Comparison of ENCODE assay signal across 9 mouse cellular contexts in the genomic region with DNA sequence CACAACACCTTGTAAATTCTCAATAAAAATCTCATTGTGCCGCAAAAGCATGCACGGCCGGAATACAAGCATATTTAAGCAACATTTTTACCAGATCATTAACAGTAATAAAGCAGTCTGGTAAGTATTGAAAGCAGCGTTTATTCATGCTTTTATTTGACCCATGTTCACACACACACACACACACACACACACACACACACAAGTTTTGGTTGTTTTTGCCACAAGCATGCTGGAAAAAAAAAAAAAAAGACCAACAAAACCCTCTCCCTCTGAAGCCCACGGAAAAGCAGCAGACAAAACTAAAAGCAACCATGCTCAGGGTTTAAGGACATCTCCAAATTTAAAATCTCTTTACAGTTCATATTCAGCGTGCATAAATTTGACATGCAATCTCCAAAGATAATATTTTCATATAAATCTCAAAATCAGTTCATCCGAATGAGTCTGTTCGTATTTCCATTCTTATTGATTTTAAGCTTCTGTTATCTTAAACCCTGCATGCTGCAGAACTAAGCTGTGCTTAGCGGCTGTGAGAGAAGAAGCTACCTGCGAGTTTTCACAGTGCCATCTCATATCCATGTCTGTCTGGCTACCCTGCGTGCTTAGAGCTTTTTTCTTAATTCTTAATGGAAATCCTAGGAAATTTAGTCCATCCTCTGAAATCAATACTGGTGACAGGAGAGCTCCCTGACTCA.
DNase-seq lines count a peak whose midpoint lies in the region; ATAC-seq lines count a peak whose summit lies in the region.
"Had no signal": no experiment of that assay in that cellular context is flagged by ENCODE, and none has a peak within 500 bp of the region (broad histone marks: within the 10 kb centered on the region; RNA-seq: fewer than 3 reads in every experiment).

No protein-coding gene starts in this region.

- peak overlapping the region; percentile 40 for H3K4me3 ChIP-seq in kidney, embryonic 15.5 days (replicated peaks)
- peak overlapping the region; percentile 42 for H3K4me3 ChIP-seq in embryonic facial prominence, embryonic 15.5 days (replicated peaks)
- H3K4me3 ChIP-seq in hindbrain, embryonic 14.5 days (replicated peaks; ENCODE audit: low read length): peak overlapping the region; percentile 27
- peak overlapping the region; percentile 42 for H3K4me3 ChIP-seq in midbrain, embryonic 16.5 days (ENCODE audit: low read depth, low read length)

- no peak overlapping the region for H3K27ac ChIP-seq in kidney, embryonic 15.5 days
- no peak overlapping the region for H3K27ac ChIP-seq in embryonic facial prominence, embryonic 15.5 days (replicated peaks)
- peak overlapping the region; percentile 86 for H3K27ac ChIP-seq in hindbrain, embryonic 14.5 days
- peak overlapping the region; percentile 87 for H3K27ac ChIP-seq in midbrain, embryonic 16.5 days (ENCODE audit: low read length)

- H3K4me1 ChIP-seq in kidney, embryonic 15.5 days: 0 out of 2 replicates have a peak, but pooled peaks cover 5% of the 10 kb centered on the region
- peaks cover 4% of the 10 kb centered on the region; the same call in 1 of the 2 replicates for H3K4me1 ChIP-seq in embryonic facial prominence, embryonic 15.5 days
- peaks cover 15% of the 10 kb centered on the region for H3K4me1 ChIP-seq in hindbrain, embryonic 14.5 days (replicated peaks; ENCODE audit: control insufficient read depth, insufficient read depth, low read length)
- peaks cover 5% of the 10 kb centered on the region for H3K4me1 ChIP-seq in midbrain, embryonic 16.5 days (ENCODE audit: control insufficient read depth, insufficient read depth, low read length)

- no peaks in the 10 kb centered on the region for H3K36me3 ChIP-seq in kidney, embryonic 15.5 days
- no peaks in the 10 kb centered on the region for H3K36me3 ChIP-seq in embryonic facial prominence, embryonic 15.5 days
- H3K36me3 ChIP-seq in hindbrain, embryonic 14.5 days (replicated peaks; ENCODE audit: control insufficient read depth, insufficient read depth): no peaks in the 10 kb centered on the region
- H3K36me3 ChIP-seq in midbrain, embryonic 16.5 days (ENCODE audit: control insufficient read depth, insufficient read depth, low read length): no peaks in the 10 kb centered on the region
- H3K36me3 ChIP-seq: G1E had no signal

- WGBS in kidney, embryonic 15.5 days: 62% methylated on average over 11 of the region's 11 CpGs
- 57% methylated on average over 11 of the region's 11 CpGs for WGBS in embryonic facial prominence, embryonic 15.5 days
- WGBS in hindbrain, embryonic 14.5 days: 38% methylated on average over 11 of the region's 11 CpGs
- 34% methylated on average over 11 of the region's 11 CpGs for WGBS in midbrain, embryonic 16.5 days

- peak overlapping the region; percentile 62 for H3K4me2 ChIP-seq in kidney, embryonic 15.5 days
- peak overlapping the region; percentile 56 for H3K4me2 ChIP-seq in embryonic facial prominence, embryonic 15.5 days (replicated peaks)
- peak overlapping the region; percentile 64 for H3K4me2 ChIP-seq in hindbrain, embryonic 14.5 days (replicated peaks)
- peak overlapping the region; percentile 65 for H3K4me2 ChIP-seq in midbrain, embryonic 16.5 days (ENCODE audit: low read length)

- no peaks in the 10 kb centered on the region for H3K9me3 ChIP-seq in kidney, embryonic 15.5 days (replicated peaks)
- no peaks in the 10 kb centered on the region for H3K9me3 ChIP-seq in embryonic facial prominence, embryonic 15.5 days (replicated peaks)
- no peaks in the 10 kb centered on the region for H3K9me3 ChIP-seq in hindbrain, embryonic 14.5 days (ENCODE audit: control insufficient read depth, low read length)
- no peaks in the 10 kb centered on the region for H3K9me3 ChIP-seq in midbrain, embryonic 16.5 days (replicated peaks; ENCODE audit: control insufficient read depth, low read length, poor library complexity, severe bottlenecking)

- no peak; the same call in 1 of the 2 replicates for ATAC-seq in kidney, embryonic 15.5 days (replicated peaks; ENCODE audit: low FRiP score)
- ATAC-seq in embryonic facial prominence, embryonic 15.5 days (ENCODE audit: insufficient number of reproducible peaks, low FRiP score, low TSS enrichment, low read depth): peak; percentile 11; the same call in 1 of the 2 replicates
- no peak for ATAC-seq in hindbrain, embryonic 14.5 days (ENCODE audit: low FRiP score)
- peak; percentile 81 for ATAC-seq in midbrain, embryonic 16.5 days

- no peak overlapping the region for H3K9ac ChIP-seq in kidney, embryonic 15.5 days
- peak overlapping the region; percentile 15; the same call in 1 of the 2 replicates for H3K9ac ChIP-seq in embryonic facial prominence, embryonic 15.5 days
- peak overlapping the region; percentile 60 for H3K9ac ChIP-seq in hindbrain, embryonic 14.5 days
- peak overlapping the region; percentile 64 for H3K9ac ChIP-seq in midbrain, embryonic 16.5 days (ENCODE audit: low read depth, low read length)

- no peaks in the 10 kb centered on the region for H3K27me3 ChIP-seq in kidney, embryonic 15.5 days
- H3K27me3 ChIP-seq in embryonic facial prominence, embryonic 15.5 days: no peaks in the 10 kb centered on the region
- no peaks in the 10 kb centered on the region for H3K27me3 ChIP-seq in hindbrain, embryonic 14.5 days (ENCODE audit: control insufficient read depth, insufficient read depth, low read length)
- no peaks in the 10 kb centered on the region for H3K27me3 ChIP-seq in midbrain, embryonic 16.5 days (ENCODE audit: control insufficient read depth, insufficient read depth, low read depth, low read length)

- DNase-seq in kidney, postnatal 10 days: no peak
- DNase-seq in hindbrain, embryonic 14.5 days (ENCODE audit: low spot score): no peak
- DNase-seq in right cerebral cortex, postnatal 36 days (ENCODE audit: low spot score in 2 of 2): no peak
- DNase-seq in embryo, embryonic 9.5 days (ENCODE audit: extremely low spot score): no peak
- no peak for DNase-seq in layer of hippocampus, adult 9-11 months

Comparison
In these comparisons a context has a peak if more than half of its experiments do, and no peak if none do; other contexts are left out.
1. ATAC-seq: peak in embryonic facial prominence, embryonic 15.5 days (single experiment) and midbrain, embryonic 16.5 days (single experiment); none in kidney, embryonic 15.5 days (single experiment) and hindbrain, embryonic 14.5 days (single experiment).
2. H3K27ac ChIP-seq: peak in hindbrain, embryonic 14.5 days (single experiment) and midbrain, embryonic 16.5 days (single experiment); none in kidney, embryonic 15.5 days (single experiment) and embryonic facial prominence, embryonic 15.5 days (single experiment).
3. Peak in every context shown above with its lines, with median percentiles within 50 percentile points of each other: H3K4me2 ChIP-seq and H3K4me3 ChIP-seq.